Mouse (Mus musculus) urinary bladder, postnatal 14 days (tissue): ENCODE results near the gene Pced1b.
"Not testable (repeated sequence)": the region's sequence is repeated elsewhere in the genome, so short reads cannot be mapped to it uniquely, and the experiment has no call there.

Experiments used
- DNase-seq: peaks from one replicate; pipeline ENCODE4 v3.0.0; 2021; ENCODE audit warnings: low spot score

Gene Pced1b

GRCm38 (mm10) chr15:97372611-97373131 is 125.8 kb downstream of the Pced1b start:
- no peak for DNase-seq

GRCm38 (mm10) chr15:97373203-97374084 is 126.5 kb downstream of the Pced1b start:
- DNase-seq = peak; percentile 49

- DNase-seq = no peak
Observed at GRCm38 (mm10) chr15:97374085-97374844, 127.4 kb downstream of the Pced1b start.

GRCm38 (mm10) chr15:97374845-97375720 is 128.2 kb downstream of the Pced1b start:
- no peak for DNase-seq

- DNase-seq = no peak
Observed at GRCm38 (mm10) chr15:97376081-97376742, 129.3 kb downstream of the Pced1b start.

GRCm38 (mm10) chr15:97376792-97377222 is 129.9 kb downstream of the Pced1b start:
- no peak for DNase-seq

- no peak for DNase-seq
Observed at GRCm38 (mm10) chr15:97378061-97378460, 131.2 kb downstream of the Pced1b start.

- DNase-seq = no peak
Observed at GRCm38 (mm10) chr15:97379489-97380304, 132.8 kb downstream of the Pced1b start.

GRCm38 (mm10) chr15:97382567-97382966 is 135.7 kb downstream of the Pced1b start:
- no peak for DNase-seq

GRCm38 (mm10) chr15:97383523-97384141 is 136.7 kb downstream of the Pced1b start:
- no peak for DNase-seq

- DNase-seq = peak; percentile 62
Observed at GRCm38 (mm10) chr15:97384170-97385018, 137.5 kb downstream of the Pced1b start.

- not testable (repeated sequence) for DNase-seq
Observed at GRCm38 (mm10) chr15:97385174-97385573, 138.3 kb downstream of the Pced1b start.

GRCm38 (mm10) chr15:97387793-97388192 is 140.9 kb downstream of the Pced1b start:
- DNase-seq = no peak

- no peak for DNase-seq
Observed at GRCm38 (mm10) chr15:97389577-97389976, 142.7 kb downstream of the Pced1b start.

- no peak for DNase-seq
Observed at GRCm38 (mm10) chr15:97390778-97391177, 143.9 kb downstream of the Pced1b start.

- DNase-seq = no peak
Observed at GRCm38 (mm10) chr15:97391436-97391835, 144.5 kb downstream of the Pced1b start.

- no peak for DNase-seq
Observed at GRCm38 (mm10) chr15:97394561-97394960, 147.7 kb downstream of the Pced1b start.

- no peak for DNase-seq
Observed at GRCm38 (mm10) chr15:97396586-97397299, 149.8 kb downstream of the Pced1b start.
